Mouse (Mus musculus) heart, postnatal 36 days (tissue): ENCODE results near the gene Gcm1. TPM values are rescaled to one million over a fixed set of nuclear protein-coding genes. Genes with fewer than 3 reads are reported as not detected.

Experiments used
- total RNA-seq, 2 experiments: library from RNA; stranded (reverse); gene quantifications; 2 replicates each; pipeline ENCODE4 v1.2.3; 2021

Gcm1 gene
- total RNA-seq, 2 experiments from 2014 or later, result not detected

Other genes starting within 250 kb of the Gcm1 start
- gene Elovl5, start 134.6 kb upstream of the Gcm1 start, total RNA-seq, result 10 to 100 TPM; 28.8 to 35.2 TPM
- gene Fbxo9, start 57.1 kb downstream of the Gcm1 start, total RNA-seq, result 10 to 100 TPM; 49.9 to 52.5 TPM
- 10 to 100 TPM; 13.7 to 15.3 TPM for gene Ick, start 57.3 kb downstream of the Gcm1 start, total RNA-seq
- 10 to 100 TPM; 88.6 to 98.7 TPM for gene Gsta4, start 130.8 kb downstream of the Gcm1 start, total RNA-seq
- gene Gsta1, start 178.7 kb downstream of the Gcm1 start, total RNA-seq, result 1 to 10 TPM in 1 of 2 experiments, not detected in 1; 1.1 TPM
- 1 to 10 TPM; 1.0 to 1.2 TPM for gene Gm3776, start 205.2 kb downstream of the Gcm1 start, total RNA-seq
- not detected for gene Gm10639, start 238.0 kb downstream of the Gcm1 start, total RNA-seq